Mouse (Mus musculus): ENCODE measurements around the gene Olfr678.
"Not testable (repeated sequence)": the region's sequence is repeated elsewhere in the genome, so short reads cannot be mapped to it uniquely, and the experiment has no call there.

The Olfr678 gene

DNA sequence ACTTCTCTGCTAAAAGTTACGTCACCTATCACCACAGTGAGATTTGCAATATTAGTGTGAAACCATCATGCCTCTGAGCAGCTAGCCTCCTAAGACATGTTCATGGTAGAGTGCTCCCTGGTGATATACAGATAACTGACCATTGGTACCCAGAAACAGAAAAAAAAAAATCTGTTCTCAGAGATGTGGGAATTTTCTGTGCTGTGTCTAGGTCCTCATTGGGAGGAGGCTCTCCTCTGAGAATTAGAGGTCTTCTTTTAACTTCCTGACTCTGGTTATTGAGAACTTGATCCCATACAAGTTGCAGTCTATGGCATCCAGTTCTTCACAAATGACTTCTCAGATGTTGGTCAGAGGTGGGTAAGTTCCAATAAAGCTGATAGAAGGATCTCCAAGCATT lies at the start of gene Olfr678:
Gene Olfr678 (plus strand): TSS at position 301 of the 400 bp plus-strand sequence.
- no peak for DNase-seq (ENCODE audit: low read depth, low spot score)

DNA sequence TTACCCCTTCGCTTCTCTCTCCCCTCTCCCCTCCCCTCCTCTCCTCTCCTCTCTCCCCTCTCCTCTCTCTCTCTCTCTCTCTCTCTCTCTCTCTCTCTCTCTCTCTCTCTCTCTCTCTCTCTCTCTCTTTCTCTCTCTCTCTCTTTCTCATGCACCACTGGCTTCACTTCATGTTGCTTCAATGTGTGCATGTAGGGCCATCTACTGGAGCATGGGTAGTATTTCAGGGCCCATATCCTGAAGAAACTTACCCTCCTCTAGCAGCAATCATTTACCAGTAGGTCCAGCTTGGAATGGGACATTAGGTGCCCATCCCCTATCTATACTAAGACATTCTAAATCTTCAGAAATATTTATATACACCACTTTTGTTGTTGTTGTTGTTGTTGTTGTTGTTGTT lies 41.7 kb upstream of the Olfr678 start:
- peak; percentile 17 for DNase-seq (ENCODE audit: low read depth, low spot score)

DNA sequence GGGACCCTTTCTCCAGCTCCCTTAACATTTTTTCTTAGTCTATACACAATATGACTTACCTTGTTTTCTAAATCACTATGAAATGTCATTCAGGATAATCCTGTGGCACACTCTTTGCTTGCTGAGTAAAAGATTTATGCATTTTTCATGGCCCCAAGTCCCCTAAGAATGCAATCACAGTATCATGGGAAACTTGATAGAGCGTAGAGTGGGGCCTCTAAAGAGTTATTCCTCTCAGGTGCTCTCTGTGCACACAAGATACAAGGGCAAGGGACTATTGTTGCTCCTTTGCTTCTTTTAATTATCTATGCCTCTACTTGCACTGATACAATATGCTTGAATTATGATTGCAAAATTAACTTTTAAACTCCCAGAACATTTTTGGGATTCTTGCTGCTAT lies 35.9 kb upstream of the Olfr678 start, which contains the start of gene Olfr675:
Gene Olfr675 (minus strand): TSS at position 101 of the 400 bp plus-strand sequence.
- DNase-seq (ENCODE audit: low read depth, low spot score): no peak

GRCm38 (mm10) chr7:105032398-105032797 lies 31.9 kb upstream of the Olfr678 start, which contains the start of gene Olfr676:
Gene Olfr676, plus strand, starts transcription at chr7:105032698.
- no peak for DNase-seq (ENCODE audit: low read depth, low spot score)

DNA sequence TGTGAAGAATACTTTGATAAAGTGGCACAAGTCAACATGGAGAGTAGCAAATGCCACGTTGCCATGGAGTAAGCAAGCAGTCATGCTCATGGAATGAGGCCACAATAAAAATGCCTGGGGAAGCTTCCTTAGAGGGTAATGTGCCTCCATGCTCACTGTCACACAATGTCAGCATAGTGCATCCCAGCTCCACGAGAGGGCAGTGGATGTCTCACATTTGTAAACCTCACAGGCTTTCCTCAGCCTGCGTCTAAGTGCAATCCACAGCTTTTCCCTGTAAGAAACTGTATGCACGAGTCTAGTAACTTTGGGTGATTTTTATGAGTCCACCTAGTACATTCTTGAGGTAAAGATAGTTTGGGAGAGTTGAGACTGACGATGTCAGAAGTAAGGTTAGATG lies 30.4 kb upstream of the Olfr678 start:
- peak; percentile 46 for DNase-seq (ENCODE audit: low read depth, low spot score)

DNA sequence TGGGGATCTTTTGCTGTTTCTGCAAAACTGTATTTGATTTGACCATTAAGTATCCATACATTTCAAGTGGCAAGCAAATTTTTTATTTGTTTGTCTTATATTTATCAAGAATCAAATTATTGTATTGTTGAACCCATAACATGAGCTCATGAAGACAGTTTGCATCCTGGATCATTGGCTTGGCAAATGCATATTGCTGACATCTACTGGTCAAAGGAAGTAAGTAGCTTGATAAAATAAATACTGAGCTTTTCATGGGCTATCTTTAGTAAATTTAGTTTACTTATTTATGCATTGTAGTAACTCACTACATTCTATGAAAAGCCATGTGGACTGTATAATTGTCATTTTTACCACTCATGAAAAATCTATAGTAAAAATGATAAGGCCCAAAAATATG lies 5.3 kb upstream of the Olfr678 start:
- DNase-seq (ENCODE audit: low read depth, low spot score): no peak

DNA sequence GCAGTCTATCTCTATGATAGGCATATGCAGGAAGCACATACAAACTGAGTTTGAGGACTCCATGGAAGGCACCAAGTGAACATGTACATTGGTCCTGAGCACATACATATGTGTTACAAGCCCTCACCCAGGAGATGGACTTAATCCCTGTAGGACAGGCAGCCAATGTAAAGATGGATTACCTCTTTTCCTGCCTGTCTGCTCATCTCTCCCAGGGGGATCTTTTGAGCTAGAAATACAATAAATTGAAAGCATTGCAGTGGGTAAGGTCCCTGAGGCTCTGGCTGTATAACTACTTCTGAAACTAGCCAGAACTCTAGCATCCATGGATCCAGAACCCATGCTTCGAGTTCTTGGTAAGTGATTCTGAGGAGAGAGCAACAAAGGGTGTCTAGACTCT lies 16.6 kb downstream of the Olfr678 start, which contains the start of gene Olfr679:
Gene Olfr679 (plus strand): TSS at position 301 of the 400 bp plus-strand sequence.
- DNase-seq (ENCODE audit: low read depth, low spot score): no peak

DNA sequence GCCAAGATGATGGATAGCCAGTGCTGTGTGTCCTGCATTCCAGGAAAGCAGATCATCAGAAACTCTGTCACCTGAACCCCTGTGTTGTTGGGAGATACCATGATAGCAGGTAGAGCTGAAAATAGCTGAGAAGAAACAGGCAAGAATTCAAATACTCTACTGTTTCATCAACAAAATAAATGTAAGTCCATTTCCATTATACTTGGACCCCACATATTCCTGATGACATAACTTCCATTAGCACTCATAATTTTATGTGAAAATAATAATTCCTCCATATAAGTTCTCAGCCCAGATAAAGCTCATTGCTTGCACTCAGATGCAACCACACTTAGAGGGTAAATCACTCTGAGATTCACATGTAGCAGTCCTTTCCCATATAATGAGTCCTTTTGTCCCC lies 28.4 kb downstream of the Olfr678 start, which contains the start of gene Olfr680-ps1:
Gene Olfr680-ps1 (minus strand): TSS at position 101 of the 400 bp plus-strand sequence.
- not testable (repeated sequence) for DNase-seq (ENCODE audit: low read depth, low spot score)

DNA sequence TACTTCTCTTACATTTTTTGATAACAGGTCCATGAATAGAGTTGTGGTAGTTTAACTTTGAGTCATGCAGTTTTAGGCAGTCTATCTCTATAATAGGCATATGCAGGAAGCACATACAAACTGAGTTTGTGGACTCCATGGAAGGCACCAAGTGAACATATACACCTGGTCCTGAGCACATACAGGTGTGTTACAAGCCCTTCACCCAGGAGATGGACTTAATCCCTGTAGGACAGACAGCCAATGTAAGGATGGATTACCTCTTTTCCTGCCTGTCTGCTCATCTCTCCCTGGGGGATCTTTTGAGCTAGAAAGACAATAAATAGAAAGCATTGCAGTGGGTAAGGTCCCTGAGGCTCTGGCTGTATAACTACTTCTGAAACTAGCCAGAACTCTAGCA lies 52.3 kb downstream of the Olfr678 start, which contains the start of gene Olfr681:
Gene Olfr681 (plus strand): TSS at position 301 of the 400 bp plus-strand sequence.
- DNase-seq (ENCODE audit: low read depth, low spot score): no peak
